Mouse (Mus musculus) megakaryocyte, embryonic 14.5 days (primary cell): ENCODE measurements around the gene Gpc1.

Experiments
- FLI1 ChIP-seq: IDR thresholded peaks from 2 replicates; pipeline ENCODE4 v1.6.1; 2012; ENCODE audit warnings: low read length, inconsistent platforms, mixed read lengths
- GATA1 ChIP-seq: IDR thresholded peaks from 3 replicates; pipeline ENCODE4 v1.6.1; 2012; ENCODE audit warnings: mixed read lengths, low read length, inconsistent platforms, borderline replicate concordance

DNA sequence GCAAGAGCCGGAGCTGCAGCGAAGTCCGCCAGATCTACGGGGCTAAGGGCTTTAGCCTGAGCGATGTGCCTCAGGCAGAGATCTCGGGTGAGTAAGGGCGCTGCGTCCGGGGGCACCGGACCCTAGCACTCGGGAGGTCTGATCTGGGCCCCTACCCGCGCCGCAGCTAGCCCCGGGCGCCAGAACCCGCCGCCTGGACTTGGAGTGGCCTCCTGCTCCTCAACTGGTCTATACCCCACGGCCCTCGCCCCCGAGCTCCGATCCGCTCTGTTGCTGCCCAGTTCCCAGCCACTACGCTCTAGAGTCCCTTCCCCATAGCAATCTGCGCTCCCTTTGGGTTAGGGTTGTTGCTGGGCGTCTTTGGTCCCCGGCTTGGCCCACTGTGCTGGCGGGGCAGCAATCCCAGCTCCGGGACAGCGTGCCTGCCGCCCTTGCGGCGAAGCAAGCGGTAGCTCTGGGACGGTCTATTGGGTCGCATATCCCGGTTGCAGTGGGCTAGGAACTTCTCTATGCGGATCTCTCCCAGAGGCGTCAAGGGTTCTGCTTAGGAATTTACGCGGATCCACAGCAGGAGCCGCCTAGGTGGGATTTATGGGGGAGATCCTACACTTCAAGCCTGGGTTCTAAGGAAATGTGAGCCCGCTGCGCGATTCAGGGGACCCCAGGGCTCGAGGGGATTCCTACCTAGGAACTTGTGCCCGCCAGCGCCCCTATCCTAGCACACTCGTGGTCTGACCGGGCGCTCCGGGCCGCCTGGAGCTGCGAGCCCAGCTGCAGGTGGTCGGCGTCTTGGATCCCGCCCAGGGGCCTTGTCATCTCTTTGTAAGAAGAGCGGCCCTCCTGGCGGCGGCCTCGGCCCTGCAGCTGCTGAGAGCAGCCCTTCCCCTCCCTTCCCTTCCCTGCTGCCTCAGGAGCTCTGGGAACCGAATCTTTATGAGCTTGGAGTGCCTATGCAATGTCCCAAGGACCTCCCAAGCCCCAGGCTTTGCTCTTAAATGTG is 866 bp downstream of the Gpc1 start:
- TF ChIP-seq GATA1: no peak
- TF ChIP-seq FLI1: no peak
